Mouse (Mus musculus) cerebellum, adult 2 months (tissue): Measurements from ENCODE around the gene Kremen1.

ENCODE experiments used
- CTCF ChIP-seq: fragments of 200-500 bp; IDR thresholded peaks from 2 replicates; pipeline ENCODE4 v1.5.1; 2011; ENCODE audit warnings: low read depth, mild to moderate bottlenecking, control low read depth, low read length, moderate library complexity, borderline replicate concordance; ENCODE audit not compliant: insufficient read depth
- POLR2A ChIP-seq: fragments of 200-500 bp; IDR thresholded peaks from 2 replicates; pipeline ENCODE4 v1.6.1; 2011; ENCODE audit warnings: low read length, control low read depth, borderline replicate concordance; ENCODE audit not compliant: insufficient read depth

DNA sequence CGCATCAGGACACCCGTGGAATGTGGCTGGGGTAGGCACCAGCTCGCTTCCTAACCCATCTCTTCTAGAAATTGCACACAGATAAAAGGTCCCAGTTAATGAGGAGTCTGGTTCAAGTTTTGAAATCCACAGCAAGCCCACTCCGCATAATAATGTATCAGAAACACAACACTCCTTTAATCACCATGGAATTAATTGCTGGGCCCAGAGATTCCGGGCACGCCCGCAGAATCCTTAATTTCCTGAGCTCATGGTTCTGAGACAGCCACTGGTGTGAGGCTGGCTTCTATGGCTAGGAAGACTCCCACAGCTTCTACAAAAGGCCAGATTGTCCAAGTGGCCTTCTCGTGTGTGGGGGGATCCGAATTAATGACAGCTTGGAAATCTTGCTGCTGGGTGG lies 94.0 kb downstream of the Kremen1 start:
- TF ChIP-seq POLR2A = no peak
- no peak for TF ChIP-seq CTCF
